Mouse (Mus musculus) cerebellum, postnatal 36 days (tissue): ENCODE data around the gene Olfr38.
A peak's percentile ranks its signal among the peaks of the same experiment; 100 is the strongest.

ENCODE experiments used
- DNase-seq, 2 experiments: peaks; one replicate each; pipeline ENCODE4 v3.0.0; 2021 to 2022; ENCODE audit warnings: mixed read lengths in 2 of 2

Gene Olfr38

DNA sequence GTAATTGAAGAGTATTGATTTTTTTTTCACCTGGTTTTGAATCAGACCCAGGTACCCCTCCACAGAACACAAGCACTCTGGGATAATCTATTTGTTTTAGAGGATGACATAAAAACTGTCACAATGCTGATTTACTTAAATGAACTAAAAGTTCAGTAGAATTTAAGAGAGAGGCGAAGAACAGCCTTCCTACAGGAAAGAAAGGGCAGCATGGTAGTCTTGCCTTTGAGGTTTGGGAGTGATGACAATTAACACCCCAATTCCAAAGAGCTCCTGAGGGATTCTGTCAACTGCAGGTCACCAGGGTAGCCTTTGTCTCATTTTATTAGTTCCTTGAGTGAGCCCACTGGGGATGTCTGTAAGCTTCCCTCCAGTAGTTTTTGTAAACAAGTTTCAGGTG is at the start of gene Olfr38:
TSS of gene Olfr38 (plus strand) at position 301 of the 400 bp plus-strand sequence.
- DNase-seq = no peak

DNA sequence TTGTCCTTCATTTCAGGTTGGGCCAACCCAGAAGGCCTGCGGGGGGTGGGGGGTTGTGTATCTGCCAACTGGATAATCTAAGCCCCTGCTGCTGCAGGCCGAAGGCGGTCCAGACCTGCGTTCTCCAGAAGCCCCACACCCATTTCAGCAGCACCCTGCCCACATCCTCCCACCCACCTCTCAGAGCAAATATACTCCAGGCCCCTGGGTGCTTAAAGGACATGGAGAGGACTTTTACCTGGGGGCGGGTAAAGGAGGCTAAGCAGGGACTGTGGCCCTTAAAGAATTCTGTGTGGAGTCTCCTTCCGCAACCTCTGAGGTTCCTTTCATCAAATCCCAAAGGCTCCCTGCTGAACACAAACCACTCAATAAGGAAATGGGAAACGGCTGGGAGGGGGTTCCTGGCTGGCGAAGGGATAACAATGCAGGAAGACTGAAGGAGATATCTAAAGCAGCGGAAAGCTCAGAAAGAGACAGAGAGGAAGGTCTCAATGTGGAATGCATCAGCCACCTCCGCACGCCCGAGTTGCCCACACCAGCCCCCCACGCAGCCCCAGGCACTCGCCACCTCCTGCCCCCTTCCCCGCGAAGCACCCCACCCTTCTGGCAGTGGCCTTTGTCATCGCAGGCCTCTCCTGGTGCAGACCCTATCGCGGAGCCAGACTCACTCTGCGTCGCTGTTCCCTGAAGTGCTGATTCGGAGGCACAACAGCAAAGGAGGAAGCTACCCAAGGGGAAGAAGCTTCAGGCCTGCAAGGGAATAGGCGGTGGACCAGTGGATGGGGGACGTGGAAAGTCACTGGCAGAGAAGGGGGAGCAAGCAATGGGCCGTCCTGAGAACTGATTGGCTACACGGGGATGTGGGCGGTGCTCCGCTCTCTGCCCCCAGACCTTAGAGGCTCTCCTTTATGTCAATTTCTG is 46.7 kb upstream of the Olfr38 start, which contains the start of gene Tcaf1:
TSS of gene Tcaf1 (minus strand) at position 798 of the 921 bp plus-strand sequence.
- peak; percentile 87 to 89 for DNase-seq

GRCm38 (mm10) chr6:42714668-42715067 is 41.5 kb upstream of the Olfr38 start:
- no peak for DNase-seq

DNA sequence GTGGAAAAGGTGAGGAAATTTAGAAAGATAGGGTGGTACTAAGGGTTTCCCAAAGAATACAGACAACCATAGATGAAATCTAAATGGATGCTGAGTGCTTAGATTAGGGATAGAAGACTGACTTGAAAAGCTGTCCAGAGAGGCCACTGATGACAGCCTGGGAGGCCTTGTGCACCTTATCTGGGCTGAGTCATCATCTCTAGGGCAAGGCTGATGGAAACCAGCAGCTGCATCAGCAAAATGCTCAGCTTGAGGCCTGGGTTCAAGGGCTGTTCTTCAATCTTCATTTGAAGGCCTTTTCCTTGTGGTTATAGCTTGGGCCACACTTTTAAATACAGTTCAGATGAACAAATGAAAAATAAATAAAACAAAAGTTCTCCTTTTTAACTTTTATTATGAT is 38.2 kb upstream of the Olfr38 start:
- no peak for DNase-seq

- no peak for DNase-seq
Measured at GRCm38 (mm10) chr6:42739071-42739470, 17.1 kb upstream of the Olfr38 start, which contains the start of gene Olfr453. Olfr453 (plus strand) TSS chr6:42739371.

DNA sequence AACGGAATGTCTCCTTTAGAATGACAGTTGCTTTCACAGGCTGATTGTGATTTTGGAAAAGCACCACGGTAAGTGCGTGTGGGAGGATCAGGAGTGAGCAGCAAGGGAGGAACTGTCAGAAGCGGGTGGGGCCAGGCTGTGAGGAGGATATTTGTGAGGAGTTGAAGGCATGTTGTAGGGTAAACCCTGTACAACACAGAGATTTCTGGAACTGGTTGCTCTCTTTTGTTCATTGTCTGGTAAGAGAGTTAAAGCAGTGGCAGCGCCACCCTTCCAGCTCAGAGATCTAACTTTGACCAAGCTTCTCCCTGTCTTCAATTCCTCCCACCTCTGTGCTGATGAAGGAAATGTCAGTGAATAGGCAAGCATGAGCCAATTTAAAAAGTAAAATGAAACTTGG is 13.9 kb upstream of the Olfr38 start:
- no peak for DNase-seq

DNA sequence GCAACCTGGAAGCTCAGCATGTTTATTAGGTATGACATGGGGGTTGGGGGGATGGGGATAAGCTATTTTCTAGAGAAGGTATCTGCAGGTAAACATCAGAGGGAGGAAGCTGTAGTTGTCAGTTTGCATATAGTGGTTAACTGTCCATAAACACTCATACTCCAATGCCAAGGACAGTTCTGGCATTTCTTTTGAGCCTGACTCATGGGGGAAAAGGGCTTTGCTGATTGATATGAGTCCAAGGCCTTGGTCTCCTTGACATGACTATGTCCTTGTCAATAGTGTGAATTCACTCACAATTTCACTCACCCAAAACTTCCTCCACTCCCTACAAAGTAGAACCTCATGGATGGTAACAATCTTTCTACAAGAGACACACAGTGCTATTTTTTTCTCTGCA is 8.4 kb upstream of the Olfr38 start:
- DNase-seq = no peak

DNA sequence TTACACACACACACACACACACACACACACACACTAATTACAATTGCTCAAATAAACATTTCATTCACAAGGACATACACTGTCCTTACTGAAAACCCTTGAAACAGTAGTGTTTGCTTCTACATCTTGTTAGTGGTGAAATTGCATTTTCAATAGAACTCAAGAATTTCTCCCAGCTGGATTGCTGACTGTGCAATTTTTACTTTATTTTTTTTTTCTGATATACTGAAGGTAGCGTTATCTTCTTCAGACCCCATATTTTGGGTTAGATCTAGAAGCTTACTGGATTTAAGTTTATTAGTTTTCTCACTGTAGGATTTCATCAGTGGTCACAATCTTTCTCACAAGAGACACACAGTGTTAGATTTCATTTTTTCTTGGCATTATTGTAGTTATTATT is 20.9 kb downstream of the Olfr38 start:
- no peak for DNase-seq

- no peak for DNase-seq
Measured at GRCm38 (mm10) chr6:42784793-42785192, 28.6 kb downstream of the Olfr38 start, which contains the start of gene Olfr452. Olfr452 (plus strand) TSS chr6:42785093.

GRCm38 (mm10) chr6:42790247-42790948 is 34.2 kb downstream of the Olfr38 start:
- DNase-seq = no peak

GRCm38 (mm10) chr6:42790949-42791556 is 34.8 kb downstream of the Olfr38 start:
- DNase-seq = no peak

- DNase-seq = no peak
Measured at GRCm38 (mm10) chr6:42794982-42795381, 38.8 kb downstream of the Olfr38 start.

GRCm38 (mm10) chr6:42811639-42812038 is 55.4 kb downstream of the Olfr38 start, which contains the start of gene Olfr450:
Olfr450 (plus strand) TSS chr6:42811939.
- DNase-seq = no peak
